Mouse (Mus musculus) embryonic fibroblast, embryonic 13.5 days (primary cell): ENCODE data around the gene B3gnt6.

ENCODE experiments used
- CTCF ChIP-seq: IDR thresholded peaks from 2 replicates; pipeline ENCODE4 v1.5.1; 2011; ENCODE audit warnings: mild to moderate bottlenecking, control low read depth, low read length, moderate library complexity, borderline replicate concordance; ENCODE audit not compliant: insufficient read depth
- POLR2A ChIP-seq: IDR thresholded peaks from 2 replicates; pipeline ENCODE4 v1.6.1; 2011; ENCODE audit warnings: low read depth, mild to moderate bottlenecking, control low read depth, low read length, moderate library complexity

DNA sequence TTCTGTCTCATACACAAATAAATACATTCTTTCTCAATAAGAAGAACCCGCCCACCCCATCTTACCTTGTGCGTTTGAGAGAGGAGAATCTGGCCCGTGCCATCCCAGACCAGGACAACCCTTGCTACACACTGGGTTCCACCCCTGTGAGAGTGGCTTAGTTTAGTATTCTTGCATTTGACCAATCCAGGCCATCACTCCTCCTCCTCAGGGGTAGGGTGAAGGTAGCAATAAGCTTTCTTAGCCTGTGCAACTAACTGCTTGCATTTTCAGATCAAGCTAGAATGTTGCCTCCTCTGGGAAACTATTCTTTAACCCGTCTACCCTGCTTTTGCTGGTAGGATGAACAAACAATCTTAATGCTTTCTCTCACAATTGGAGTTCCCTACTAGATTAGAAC lies at the start of gene B3gnt6:
- TF ChIP-seq CTCF (no peak), POLR2A (no peak)
